Mouse (Mus musculus) cerebellum, adult (tissue): ENCODE results near the gene Olfr1223.
"Not testable (repeated sequence)": the region's sequence is repeated elsewhere in the genome, so short reads cannot be mapped to it uniquely, and the experiment has no call there.

Experiments
- ATAC-seq: cut with Nextera tagmentation; 2 replicates; pipeline ENCODE4 v1.9.2; 2017; ENCODE audit warnings: mild to moderate bottlenecking, moderate library complexity, mixed read lengths; ENCODE audit not compliant: insufficient number of reproducible peaks, low FRiP score, low TSS enrichment

The Olfr1223 gene

DNA sequence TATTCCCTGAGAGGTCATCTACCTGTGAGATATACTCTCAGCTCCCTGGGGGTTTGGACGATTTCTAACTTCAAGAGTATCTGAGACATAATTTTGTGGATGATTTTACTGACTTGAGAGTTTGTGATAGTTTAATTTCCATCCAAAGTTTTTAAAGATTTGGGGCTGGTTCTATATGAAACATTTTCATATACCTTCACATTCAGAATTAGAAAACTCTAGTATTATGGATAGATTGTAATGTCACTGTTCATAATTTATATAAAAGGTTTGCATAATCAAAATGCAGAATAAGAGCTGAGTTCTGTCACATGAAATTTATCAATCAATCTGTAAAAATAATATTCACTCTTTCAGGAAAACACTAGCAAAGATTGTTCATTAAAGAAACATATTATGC is at the start of gene Olfr1223:
Olfr1223 (minus strand) TSS at position 101 of the 400 bp plus-strand sequence.
- ATAC-seq: no peak

DNA sequence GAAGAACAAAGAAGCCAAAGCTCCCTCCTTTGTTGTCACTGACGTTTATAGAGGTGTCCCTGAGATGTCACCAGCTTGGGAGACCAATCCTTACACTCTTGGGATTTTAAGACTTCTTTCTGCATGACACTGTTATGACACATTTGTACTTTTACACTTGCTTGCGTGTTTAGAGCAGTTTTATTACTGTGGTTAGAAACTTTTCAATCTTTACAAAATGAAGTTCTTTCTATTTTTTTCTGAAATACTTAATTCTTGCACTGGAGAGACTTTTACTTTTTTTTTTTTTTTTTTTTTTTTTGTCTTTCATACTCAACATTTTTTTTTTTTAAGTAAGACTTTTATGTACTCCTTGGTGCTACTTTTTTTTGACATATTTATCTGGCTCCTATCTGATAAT is 48.6 kb upstream of the Olfr1223 start, which contains the start of gene Olfr1226:
Olfr1226 (minus strand) TSS at position 101 of the 400 bp plus-strand sequence.
- ATAC-seq: no peak

DNA sequence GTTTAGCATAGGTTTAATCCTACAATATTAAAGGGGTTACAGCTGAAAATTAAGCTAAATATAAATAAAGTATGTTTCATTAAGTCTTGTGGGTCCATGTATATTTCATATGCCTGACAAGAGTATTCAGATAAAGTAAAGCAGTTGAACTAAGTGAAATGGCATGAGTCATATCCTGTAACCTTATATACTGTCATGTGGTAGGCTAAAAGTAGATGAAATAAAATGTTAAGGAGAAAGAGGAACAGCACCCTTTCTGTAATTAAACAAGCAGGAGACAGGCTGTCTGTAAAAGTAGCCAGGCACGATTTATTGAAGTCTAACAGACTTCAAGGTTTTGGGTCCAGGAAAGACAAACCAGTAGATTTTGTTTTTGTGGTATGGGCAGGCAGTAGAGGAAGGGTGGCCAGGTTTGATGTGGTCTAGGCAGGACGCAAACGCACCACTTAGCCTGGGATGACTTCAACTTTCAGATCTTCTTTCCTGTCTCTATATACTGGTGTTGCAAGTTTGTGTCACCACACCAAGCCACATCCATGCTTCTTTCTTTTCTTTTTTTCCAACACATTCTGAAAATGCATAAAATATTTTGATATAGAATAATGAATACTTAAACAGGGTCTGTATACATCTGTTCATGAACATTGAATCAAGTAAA is 45.1 kb upstream of the Olfr1223 start:
- ATAC-seq: no peak

DNA sequence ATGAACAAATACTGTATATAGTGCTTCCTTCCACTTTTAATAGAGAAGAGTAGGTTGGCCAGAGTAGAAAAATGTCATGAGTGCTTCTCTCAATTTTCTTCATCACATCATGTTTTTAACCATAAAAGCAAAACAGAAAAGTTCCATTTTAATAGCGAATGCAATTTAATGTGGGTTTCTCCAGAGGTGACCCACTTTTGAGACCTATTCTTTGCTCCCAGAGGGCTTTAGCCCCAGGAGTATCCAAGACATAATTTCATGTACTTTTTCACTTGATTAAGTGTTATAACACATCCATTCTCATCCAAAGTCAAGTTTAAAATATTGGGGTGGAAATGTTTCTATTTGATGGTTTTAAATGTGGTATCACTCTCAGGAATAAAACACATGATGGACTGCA is 23.2 kb upstream of the Olfr1223 start, which contains the start of gene Olfr1225:
Olfr1225 (minus strand) TSS at position 101 of the 400 bp plus-strand sequence.
- ATAC-seq: no peak

DNA sequence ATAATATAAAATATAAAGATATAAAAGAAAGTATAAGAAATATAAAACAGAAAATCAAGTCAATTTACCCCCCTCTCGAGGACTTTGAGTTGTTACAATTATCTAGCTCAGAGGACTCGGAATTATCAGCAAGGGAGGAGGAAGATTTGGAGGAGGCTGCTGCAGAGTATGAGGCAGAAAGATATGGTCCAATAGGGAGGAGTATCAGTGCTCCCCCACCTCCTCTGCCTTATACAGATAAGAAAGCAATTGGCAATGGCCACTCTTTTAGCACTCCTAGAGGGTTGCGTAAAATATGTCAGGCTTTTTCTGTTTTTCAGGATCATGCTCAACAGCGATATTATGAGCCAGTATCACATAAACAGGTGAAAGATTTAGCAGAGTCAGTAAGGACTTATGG is 13.4 kb upstream of the Olfr1223 start:
- ATAC-seq: not testable (repeated sequence)

DNA sequence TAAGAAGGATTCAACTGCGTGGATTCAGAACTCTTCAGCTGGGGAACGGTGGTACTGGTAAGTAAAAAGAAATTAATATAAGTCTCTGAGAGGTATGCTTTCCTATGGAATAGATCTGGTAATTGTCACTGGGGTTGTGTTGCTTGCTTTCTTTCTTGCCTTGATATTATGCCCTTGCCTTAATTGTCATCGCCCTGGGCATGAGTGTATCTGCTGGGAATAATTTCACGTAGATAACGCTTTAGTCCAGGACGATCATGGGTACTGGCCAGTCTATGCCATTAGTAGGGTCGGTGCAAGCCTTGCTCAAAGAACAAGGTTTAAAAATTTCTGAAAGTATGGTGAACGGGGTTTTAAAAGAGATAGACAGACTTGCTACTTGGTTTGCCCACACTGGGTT is 12.6 kb upstream of the Olfr1223 start, which contains the start of gene Olfr1224-ps1:
Olfr1224-ps1 (minus strand) TSS at position 101 of the 400 bp plus-strand sequence.
- not testable (repeated sequence) for ATAC-seq

DNA sequence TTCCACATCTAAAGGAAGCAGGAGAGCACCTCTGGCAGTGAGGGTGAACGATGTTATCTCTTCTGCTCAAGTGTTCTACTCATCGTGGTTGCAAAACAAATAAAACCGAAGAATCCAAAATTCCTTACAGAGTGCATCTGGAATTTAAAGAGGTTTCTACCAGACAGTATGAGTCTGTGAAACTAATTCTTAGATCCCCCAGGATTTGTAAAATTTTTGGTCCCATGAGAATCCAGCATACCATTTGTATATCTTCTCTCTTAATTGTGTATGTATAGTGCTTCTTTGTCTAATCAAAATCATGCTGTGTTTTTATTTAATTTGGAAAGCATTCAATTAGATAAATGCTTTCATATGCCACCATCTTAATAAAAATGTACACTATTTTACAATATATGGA is 18.4 kb downstream of the Olfr1223 start, which contains the start of gene Olfr1222:
Olfr1222 (minus strand) TSS at position 101 of the 400 bp plus-strand sequence.
- no peak for ATAC-seq

DNA sequence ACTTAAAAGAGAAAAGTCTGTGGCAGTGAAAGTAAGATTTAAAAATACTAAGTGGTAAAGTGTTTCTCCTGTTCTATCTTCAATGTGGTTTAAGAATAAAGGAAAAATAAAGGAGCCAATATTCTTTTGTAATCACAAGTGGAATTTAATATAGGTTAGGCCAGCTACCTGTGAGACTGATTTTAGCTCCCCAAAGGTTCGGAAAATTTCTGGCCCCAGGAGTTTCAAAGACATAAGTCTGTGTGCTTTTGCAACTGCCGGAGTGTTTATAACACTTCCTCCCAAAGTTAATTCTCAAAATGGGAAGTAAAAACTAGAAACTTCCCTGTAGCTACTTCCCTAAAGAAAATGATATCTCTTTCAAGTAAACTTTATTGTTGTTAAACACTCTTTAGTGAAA is 34.2 kb downstream of the Olfr1223 start, which contains the start of gene Olfr1221:
Olfr1221 (minus strand) TSS at position 101 of the 400 bp plus-strand sequence.
- no peak for ATAC-seq

DNA sequence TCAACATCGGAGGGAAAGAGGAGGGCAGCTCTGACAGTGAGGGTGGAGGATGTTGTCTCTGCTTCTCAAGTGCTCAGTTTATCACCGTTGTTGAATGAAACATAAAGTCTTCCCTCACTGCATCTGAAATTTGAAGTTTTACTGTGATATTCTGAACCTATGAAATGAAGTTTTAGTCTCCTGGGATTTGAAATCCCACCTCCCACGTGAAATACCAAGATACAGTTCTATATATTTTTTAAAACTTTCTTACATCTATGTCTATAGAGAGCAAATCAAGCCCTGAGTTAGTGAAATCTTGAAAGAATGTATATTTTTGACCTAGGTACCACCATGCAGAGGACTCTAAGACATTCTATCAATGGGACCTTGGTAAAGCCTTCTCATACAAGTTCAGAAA is 44.6 kb downstream of the Olfr1223 start, which contains the start of gene Olfr1220:
Olfr1220 (minus strand) TSS at position 101 of the 400 bp plus-strand sequence.
- ATAC-seq: no peak

DNA sequence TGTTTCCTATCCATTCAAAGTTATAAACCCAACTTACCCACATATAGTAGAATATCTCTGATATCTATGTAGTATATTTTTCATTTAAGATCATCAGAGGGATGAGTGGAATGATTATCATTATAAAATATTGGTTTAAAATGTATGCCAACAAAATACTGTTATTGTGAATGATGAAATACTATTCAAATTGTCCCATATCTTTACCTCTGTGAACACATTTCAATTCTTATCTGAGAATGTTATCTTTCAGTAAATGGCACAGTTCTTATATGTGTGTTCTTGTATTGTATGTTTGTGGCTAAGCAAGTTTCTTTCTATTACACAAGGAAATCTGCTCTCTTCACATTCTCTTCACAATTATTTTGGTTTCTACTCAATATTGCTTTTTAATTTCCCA is 45.7 kb downstream of the Olfr1223 start:
- no peak for ATAC-seq

DNA sequence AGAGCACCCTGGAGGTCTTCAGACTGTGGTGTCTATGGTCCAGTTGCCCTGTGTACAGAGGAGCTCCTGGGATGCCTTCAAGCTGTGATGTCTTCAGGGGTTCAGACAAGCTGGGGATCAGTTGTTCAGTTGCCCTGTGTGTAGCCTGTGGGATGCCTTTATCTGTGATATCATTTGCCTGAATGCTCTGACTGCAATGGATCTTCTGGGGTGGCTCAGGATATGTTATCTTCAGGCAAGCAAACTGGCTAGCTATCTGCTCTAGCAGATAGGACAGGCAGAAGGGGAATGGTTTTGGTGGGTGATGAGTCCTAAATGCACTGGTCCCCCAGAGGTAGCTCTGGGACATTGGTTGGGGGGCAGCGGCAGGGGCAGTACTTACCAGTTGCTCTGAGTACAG is 57.5 kb downstream of the Olfr1223 start:
- ATAC-seq: no peak
